Mouse (Mus musculus) spleen, adult 2 months (tissue): ENCODE measurements around the gene Tmco5.

Experiments used
- CTCF ChIP-seq: fragments of 200-500 bp; IDR thresholded peaks from 2 replicates; pipeline ENCODE4 v1.5.1; 2011; ENCODE audit warnings: mild to moderate bottlenecking, inconsistent platforms; ENCODE audit not compliant: insufficient read depth, insufficient read length, insufficient replicate concordance; ENCODE audit errors: extremely low read depth
- POLR2A ChIP-seq: fragments of 200-500 bp; IDR thresholded peaks from 2 replicates; pipeline ENCODE4 v1.6.1; 2011; ENCODE audit warnings: low read depth, low read length, inconsistent platforms

GRCm38 (mm10) chr2:116937166-116937565, 58.7 kb downstream of the Tmco5 start:
- TF ChIP-seq POLR2A (no peak), CTCF (no peak)
